8 mouse cellular contexts compared by ENCODE assay signal in the genomic region with DNA sequence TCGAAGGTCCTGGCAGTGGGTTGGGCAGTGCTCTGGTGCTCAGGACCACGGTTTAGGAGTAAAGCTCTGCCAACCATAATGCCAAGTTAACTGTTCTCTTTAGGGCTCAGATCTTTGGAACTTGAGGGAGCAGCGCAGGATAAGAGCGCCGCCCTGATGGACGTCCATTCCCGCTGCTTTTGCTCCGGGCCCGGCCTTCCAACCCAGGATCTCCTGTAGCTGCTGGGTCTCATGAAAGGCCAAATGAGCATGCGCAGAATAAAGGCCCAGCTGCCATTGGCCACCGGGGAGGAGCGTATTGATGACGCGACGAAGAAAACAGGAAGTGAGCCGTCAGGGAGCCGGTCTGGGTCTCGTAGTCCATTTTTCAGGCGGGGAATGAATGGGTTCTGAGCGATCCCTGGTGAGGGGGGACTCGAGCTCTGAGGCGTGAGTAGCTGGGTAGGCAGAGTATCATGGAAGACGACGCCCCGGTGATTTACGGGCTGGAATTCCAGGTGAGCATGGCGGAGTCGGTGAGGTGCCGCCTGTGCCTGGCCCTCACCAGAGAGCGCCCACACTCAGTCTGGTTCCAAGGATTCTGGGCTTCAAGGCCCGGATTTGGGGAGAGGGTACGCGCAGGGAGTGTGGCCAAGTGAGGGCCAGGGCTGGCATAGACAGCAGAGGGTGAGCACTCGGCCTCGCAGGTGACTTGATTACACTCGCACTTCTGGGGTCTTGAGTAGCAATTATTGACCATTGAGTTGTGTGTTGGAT. TPM values are rescaled to one million over a fixed set of nuclear protein-coding genes. Genes with fewer than 3 reads are reported as not detected.
DNase-seq lines count a peak whose midpoint lies in the region; ATAC-seq and TF ChIP-seq lines count a peak whose summit lies in the region.

A gene (plus strand): TSS at position 296 of the 756 bp plus-strand sequence.

- 3% methylated on average over 36 of the region's 36 CpGs for WGBS in heart, embryonic 12.5 days
- 4% methylated on average over 36 of the region's 36 CpGs for WGBS in kidney, postnatal 0 days
- 4% methylated on average over 36 of the region's 36 CpGs for WGBS in liver, embryonic 11.5 days
- 4% methylated on average over 36 of the region's 36 CpGs for WGBS in stomach, embryonic 14.5 days

- peaks cover 16% of the 10 kb centered on the region for H3K4me1 ChIP-seq in heart, embryonic 12.5 days (replicated peaks)
- H3K4me1 ChIP-seq in kidney, postnatal 0 days (replicated peaks; ENCODE audit: insufficient read depth, low read length): peaks cover 8% of the 10 kb centered on the region
- H3K4me1 ChIP-seq in liver, embryonic 11.5 days (replicated peaks; ENCODE audit: control insufficient read depth, insufficient read depth, low read length): peaks cover 20% of the 10 kb centered on the region
- H3K4me1 ChIP-seq in stomach, embryonic 14.5 days (ENCODE audit: control insufficient read depth, insufficient read depth, low read length): peaks cover 11% of the 10 kb centered on the region; the same call in 1 of the 2 replicates

- peak within 1 kb of the TSS; percentile 90 for H3K4me3 ChIP-seq in heart, embryonic 12.5 days
- peak within 1 kb of the TSS; percentile 88 for H3K4me3 ChIP-seq in kidney, postnatal 0 days (replicated peaks; ENCODE audit: low read depth, low read length)
- peak within 1 kb of the TSS; percentile 87 for H3K4me3 ChIP-seq in liver, embryonic 11.5 days (ENCODE audit: low read depth, low read length)
- peak within 1 kb of the TSS; percentile 84 for H3K4me3 ChIP-seq in stomach, embryonic 14.5 days (ENCODE audit: low read depth, low read length)

- peak; percentile 95 for DNase-seq in CD4-positive helper T cell, adult 2 months (ENCODE audit: low read depth, low spot score)
- peak; percentile 88 for DNase-seq in brain, embryonic 18.5 days (ENCODE audit: low read depth, low spot score)
- DNase-seq in kidney, postnatal 0 days (ENCODE audit: low spot score): peak; percentile 98
- DNase-seq in liver, embryonic 11.5 days (ENCODE audit: low spot score): peak; percentile 83
- DNase-seq in naive thymus-derived CD4-positive, alpha-beta T cell, adult 2 months (ENCODE audit: low read depth): peak; percentile 96

- ATAC-seq in erythroid progenitor cell, adult 5-6 weeks (replicated peaks; ENCODE audit: low FRiP score, poor library complexity, severe bottlenecking): peak; percentile 91
- peak; percentile 86 for ATAC-seq in heart, embryonic 12.5 days (ENCODE audit: insufficient number of reproducible peaks, low FRiP score)
- ATAC-seq in kidney, postnatal 0 days (replicated peaks; ENCODE audit: low FRiP score, low read depth): peak; percentile 87
- peak; percentile 87 for ATAC-seq in liver, embryonic 11.5 days (replicated peaks; ENCODE audit: low FRiP score)
- ATAC-seq in stomach, embryonic 14.5 days (ENCODE audit: insufficient number of reproducible peaks, insufficient read depth, low FRiP score, low read depth): peak; percentile 83

- H3K27me3 ChIP-seq in heart, embryonic 12.5 days (replicated peaks): no peaks in the 10 kb centered on the region
- H3K27me3 ChIP-seq in kidney, postnatal 0 days (ENCODE audit: insufficient read depth, low read length): no peaks in the 10 kb centered on the region
- no peaks in the 10 kb centered on the region for H3K27me3 ChIP-seq in liver, embryonic 11.5 days (replicated peaks; ENCODE audit: control insufficient read depth, insufficient read depth, low read length)
- H3K27me3 ChIP-seq in stomach, embryonic 14.5 days (ENCODE audit: control insufficient read depth, insufficient read depth, low read length): no peaks in the 10 kb centered on the region

- peak within 1 kb of the TSS; percentile 94 for H3K4me2 ChIP-seq in heart, embryonic 12.5 days
- peak within 1 kb of the TSS; percentile 99 for H3K4me2 ChIP-seq in kidney, postnatal 0 days (ENCODE audit: low read length)
- H3K4me2 ChIP-seq in liver, embryonic 11.5 days: peak within 1 kb of the TSS; percentile 92
- H3K4me2 ChIP-seq in stomach, embryonic 14.5 days (replicated peaks; ENCODE audit: low read depth, low read length): peak within 1 kb of the TSS; percentile 94

- H3K9me3 ChIP-seq in heart, embryonic 12.5 days (replicated peaks): no peaks in the 10 kb centered on the region
- H3K9me3 ChIP-seq in kidney, postnatal 0 days (replicated peaks; ENCODE audit: low read length): no peaks in the 10 kb centered on the region
- no peaks in the 10 kb centered on the region for H3K9me3 ChIP-seq in liver, embryonic 11.5 days (ENCODE audit: control insufficient read depth, low read length)
- no peaks in the 10 kb centered on the region for H3K9me3 ChIP-seq in stomach, embryonic 14.5 days (ENCODE audit: control insufficient read depth, low read depth, low read length)

- H3K9ac ChIP-seq in heart, embryonic 12.5 days: peak within 1 kb of the TSS; percentile 76
- peak within 1 kb of the TSS; percentile 71 for H3K9ac ChIP-seq in kidney, postnatal 0 days (ENCODE audit: low read depth, low read length)
- H3K9ac ChIP-seq in liver, embryonic 11.5 days (ENCODE audit: low read depth, low read length): peak within 1 kb of the TSS; percentile 83
- H3K9ac ChIP-seq in stomach, embryonic 14.5 days (replicated peaks; ENCODE audit: low read depth, low read length): peak within 1 kb of the TSS; percentile 55

- peak; percentile 30 for TF ChIP-seq CTCF in kidney, postnatal 0 days (IDR thresholded peaks at IDR 0.05; ENCODE audit: low read depth)

- H3K27ac ChIP-seq in heart, embryonic 12.5 days (ENCODE audit: poor library complexity, severe bottlenecking): no peak within 1 kb of the TSS
- H3K27ac ChIP-seq in kidney, postnatal 0 days: peak within 1 kb of the TSS; percentile 77
- peak within 1 kb of the TSS; percentile 71 for H3K27ac ChIP-seq in liver, embryonic 11.5 days (ENCODE audit: low read depth, low read length)
- peak within 1 kb of the TSS; percentile 15; the same call in 1 of the 2 replicates for H3K27ac ChIP-seq in stomach, embryonic 14.5 days (ENCODE audit: low read length)

- peaks cover 6% of the 10 kb centered on the region for H3K36me3 ChIP-seq in heart, embryonic 12.5 days
- H3K36me3 ChIP-seq in kidney, postnatal 0 days (ENCODE audit: insufficient read depth, low read length): 0 out of 2 replicates have a peak, but pooled peaks cover 6% of the 10 kb centered on the region
- peaks cover under 1% of the 10 kb centered on the region; the same call in 1 of the 2 replicates for H3K36me3 ChIP-seq in liver, embryonic 11.5 days (ENCODE audit: control insufficient read depth, insufficient read depth, low read length)
- H3K36me3 ChIP-seq in stomach, embryonic 14.5 days (ENCODE audit: control insufficient read depth, insufficient read depth, low read length): no peaks in the 10 kb centered on the region

RNA-seq across cellular contexts. Expression of the gene that starts here (rescaled TPM):
- total RNA-seq in erythroid progenitor cell, adult 5-6 weeks (2015; ENCODE audit: low replicate concordance): 14.1 and 19.7 TPM in 2 replicates
- total RNA-seq in erythroid progenitor cell, adult 5-6 weeks (2017; ENCODE audit: low replicate concordance): 13.5 and 20.5 TPM in 2 replicates
- 20.9 and 25.2 TPM in 2 replicates for polyA plus RNA-seq in heart, embryonic 12.5 days (2016; fragmentation: Nextera tagmentation; extraction: Ambion mirVana)
- polyA plus RNA-seq in kidney, postnatal 0 days (2015; fragmentation: Nextera tagmentation; extraction: Ambion mirVana): 34.8 and 35.3 TPM in 2 replicates
- polyA plus RNA-seq in liver, embryonic 11.5 days (2014; fragmentation: Nextera tagmentation; extraction: Ambion mirVana): 39.8 and 40.0 TPM in 2 replicates
- 27.2 and 31.0 TPM in 2 replicates for polyA plus RNA-seq in stomach, embryonic 14.5 days (2014; fragmentation: Nextera tagmentation; extraction: Ambion mirVana)
